8 mouse cellular contexts compared by ENCODE assay signal in genomic region chr13:107182544-107182943, GRCm38 (mm10).
A peak's percentile ranks its signal among the peaks of the same experiment; 100 is the strongest.
DNase-seq lines count a peak whose midpoint lies in the region; ATAC-seq and TF ChIP-seq lines count a peak whose summit lies in the region.

No protein-coding gene starts in this region.

- no peak for TF ChIP-seq POLR2A in ES-Bruce4 (IDR thresholded peaks at IDR 0.05; ENCODE audit: insufficient read depth, low read length)

- H3K27ac ChIP-seq in ES-Bruce4 (ENCODE audit: insufficient read depth, low read length): no peak overlapping the region

- no peak overlapping the region for H3K9ac ChIP-seq in ES-Bruce4 (ENCODE audit: low read depth, poor library complexity, severe bottlenecking)

- no peaks in the 10 kb centered on the region for H3K36me3 ChIP-seq in ES-Bruce4 (ENCODE audit: control insufficient read depth, insufficient read depth, low read length, poor library complexity, severe bottlenecking)

- no peaks in the 10 kb centered on the region for H3K4me1 ChIP-seq in ES-Bruce4 (ENCODE audit: control insufficient read depth, insufficient read depth, low read length)

- TF ChIP-seq EP300 in ES-Bruce4 (IDR thresholded peaks at IDR 0.05; ENCODE audit: insufficient read depth, low read depth, low read length): no peak

- no peaks in the 10 kb centered on the region for H3K27me3 ChIP-seq in ES-Bruce4 (ENCODE audit: control insufficient read depth, insufficient read depth, low read length, poor library complexity, severe bottlenecking)

- H3K4me3 ChIP-seq in ES-Bruce4 (ENCODE audit: low read depth, low read length): no peak overlapping the region

- ATAC-seq in cerebellum, adult (ENCODE audit: insufficient number of reproducible peaks, low FRiP score, low TSS enrichment): peak; percentile 69
- ATAC-seq in monocyte, adult 5-6 weeks (replicated peaks; ENCODE audit: insufficient number of reproducible peaks, low FRiP score, low TSS enrichment, poor library complexity, severe bottlenecking): no peak

- peak; percentile 72 for TF ChIP-seq CTCF in ES-Bruce4 (IDR thresholded peaks at IDR 0.05; ENCODE audit: low read depth, low read length)

- H3K9me3 ChIP-seq in ES-Bruce4 (replicated peaks; ENCODE audit: control insufficient read depth, insufficient read depth, low read length, poor library complexity, severe bottlenecking): no peaks in the 10 kb centered on the region

- peak; percentile 68 for DNase-seq in 3T3-L1 (ENCODE audit: low read depth, low spot score)
- DNase-seq in forelimb bud, embryonic 11.5 days (ENCODE audit: low read depth, low spot score): peak; percentile 60
- peak; percentile 50 for DNase-seq in kidney, postnatal 14 days
- peak; percentile 53 to 65 for DNase-seq in lung, adult 18-20 months
- peak; percentile 67 to 74 for DNase-seq in right cerebral cortex, adult 2 months (ENCODE audit: low spot score in 2 of 2)
